Mouse (Mus musculus) midbrain, embryonic 12.5 days (tissue): ENCODE data around the gene Myom3. TPM values are rescaled to one million over a fixed set of nuclear protein-coding genes. Genes with fewer than 3 reads are reported as not detected.

Experiments
- ATAC-seq: fragments of 200-750 bp; cut with Nextera tagmentation; 2 replicates; pipeline ENCODE4 v1.8.0; 2017; ENCODE audit warnings: low read depth, moderate TSS enrichment, moderate library complexity; ENCODE audit not compliant: low FRiP score
- H3K27ac ChIP-seq: fragments of 300-500 bp; sonication (generic); replicated peaks from 2 replicates; pipeline ENCODE4 v1.5.1; 2016; ENCODE audit warnings: mild to moderate bottlenecking
- H3K27me3 ChIP-seq: fragments of 300-500 bp; sonication (generic); 2 replicates; pipeline ENCODE4 v1.6.1; 2016; ENCODE audit warnings: mild to moderate bottlenecking
- H3K36me3 ChIP-seq: fragments of 300-500 bp; sonication (generic); 2 replicates; pipeline ENCODE4 v1.6.1; 2016
- H3K4me1 ChIP-seq: fragments of 300-500 bp; sonication (generic); 2 replicates; pipeline ENCODE4 v1.6.1; 2016
- H3K4me2 ChIP-seq: fragments of 300-500 bp; sonication (generic); replicated peaks from 2 replicates; pipeline ENCODE4 v1.6.1; 2016; ENCODE audit warnings: mild to moderate bottlenecking, moderate library complexity
- H3K4me3 ChIP-seq: fragments of 300-500 bp; sonication (generic); 2 replicates; pipeline ENCODE4 v1.5.1; 2016; ENCODE audit warnings: mild to moderate bottlenecking
- H3K9ac ChIP-seq: fragments of 300-500 bp; sonication (generic); replicated peaks from 2 replicates; pipeline ENCODE4 v1.6.1; 2016; ENCODE audit warnings: mild to moderate bottlenecking, moderate library complexity
- H3K9me3 ChIP-seq: fragments of 300-500 bp; sonication (generic); 2 replicates; pipeline ENCODE4 v1.6.1; 2016; ENCODE audit warnings: mild to moderate bottlenecking
- WGBS: fragments of 180-500 bp; shearing (Covaris S2); methylation state at CpG from one replicate; pipeline ENCODE4 v1.1.7; 2016; 5-methylcytosine and 5-hydroxymethylcytosine counted together
- polyA plus RNA-seq: library from polyadenylated mRNA; unstranded; fragments of >200 nt; fragmentation: Nextera tagmentation; extraction: Ambion mirVana; gene quantifications from 2 replicates; pipeline ENCODE4 v1.2.1, GENCODE M21; 2016

Gene Myom3
- polyA plus RNA-seq, 1 experiment from 2014 or later = 0.03 TPM

- Histone ChIP-seq H3K4me1 (peaks cover 11% of the 10 kb centered on the region), H3K36me3 (no peaks in the 10 kb centered on the region), H3K4me3 (no peak overlapping the region), H3K4me2 (no peak overlapping the region), H3K27me3 (no peaks in the 10 kb centered on the region), H3K27ac (no peak overlapping the region), H3K9me3 (no peaks in the 10 kb centered on the region), H3K9ac (no peak overlapping the region)
- no peak for ATAC-seq
- WGBS = 66% methylated on average over 5 of the region's 5 CpGs
Measured at GRCm38 (mm10) chr4:135847581-135847980, 88.1 kb downstream of the Myom3 start.

GRCm38 (mm10) chr4:135850411-135851095 lies 91.0 kb downstream of the Myom3 start:
- Histone ChIP-seq H3K36me3 (no peaks in the 10 kb centered on the region), H3K4me2 (peak overlapping the region; percentile 16), H3K27ac (peak overlapping the region; percentile 43; the same call in 1 of the 2 replicates), H3K9ac (peak overlapping the region; percentile 28; the same call in 1 of the 2 replicates), H3K27me3 (no peaks in the 10 kb centered on the region), H3K4me1 (peaks cover 27% of the 10 kb centered on the region), H3K4me3 (no peak overlapping the region), H3K9me3 (no peaks in the 10 kb centered on the region)
- WGBS = 40% methylated on average over 13 of the region's 13 CpGs
- no peak for ATAC-seq

- peaks cover 27% of the 10 kb centered on the region for H3K4me1 ChIP-seq
- no peaks in the 10 kb centered on the region for H3K36me3 ChIP-seq
- no peaks in the 10 kb centered on the region for H3K9me3 ChIP-seq
- H3K4me2 ChIP-seq = no peak overlapping the region
- no peak overlapping the region for H3K4me3 ChIP-seq
- H3K9ac ChIP-seq = no peak overlapping the region
- H3K27me3 ChIP-seq = no peaks in the 10 kb centered on the region
- WGBS = 88% methylated on average over 9 of the region's 9 CpGs
- no peak overlapping the region for H3K27ac ChIP-seq
- ATAC-seq = no peak
Measured at GRCm38 (mm10) chr4:135851942-135852341, 92.4 kb downstream of the Myom3 start.

GRCm38 (mm10) chr4:135853987-135854546 lies 94.6 kb downstream of the Myom3 start:
- H3K9me3 ChIP-seq = no peaks in the 10 kb centered on the region
- no peak overlapping the region for H3K4me2 ChIP-seq
- H3K4me3 ChIP-seq = no peak overlapping the region
- WGBS = 90% methylated on average over 14 of the region's 14 CpGs
- 0 out of 2 replicates have a peak overlapping the region, but pooled peaks have one; percentile 99 for H3K27ac ChIP-seq
- H3K9ac ChIP-seq = no peak overlapping the region
- ATAC-seq = no peak
- peaks cover 41% of the 10 kb centered on the region for H3K4me1 ChIP-seq
- H3K27me3 ChIP-seq = no peaks in the 10 kb centered on the region
- no peaks in the 10 kb centered on the region for H3K36me3 ChIP-seq

- peak overlapping the region; percentile 79 for H3K4me2 ChIP-seq
- 72% methylated on average over 11 of the region's 11 CpGs for WGBS
- H3K9ac ChIP-seq = peak overlapping the region; percentile 96
- no peaks in the 10 kb centered on the region for H3K9me3 ChIP-seq
- H3K4me1 ChIP-seq = peaks cover 47% of the 10 kb centered on the region
- no peak for ATAC-seq
- no peaks in the 10 kb centered on the region for H3K27me3 ChIP-seq
- H3K4me3 ChIP-seq = peak overlapping the region; percentile 81
- H3K27ac ChIP-seq = peak overlapping the region; percentile 99
- H3K36me3 ChIP-seq = no peaks in the 10 kb centered on the region
Measured at GRCm38 (mm10) chr4:135854630-135855029, 95.1 kb downstream of the Myom3 start.

GRCm38 (mm10) chr4:135855080-135855479 lies 95.6 kb downstream of the Myom3 start:
- H3K4me2 ChIP-seq = peak overlapping the region; percentile 79
- ATAC-seq = 0 out of 2 replicates have a peak, but pooled peaks have one; percentile 10
- H3K4me3 ChIP-seq = peak overlapping the region; percentile 81
- peaks cover 49% of the 10 kb centered on the region for H3K4me1 ChIP-seq
- H3K9ac ChIP-seq = peak overlapping the region; percentile 96
- peak overlapping the region; percentile 99 for H3K27ac ChIP-seq
- H3K9me3 ChIP-seq = no peaks in the 10 kb centered on the region
- no peaks in the 10 kb centered on the region for H3K27me3 ChIP-seq
- no peaks in the 10 kb centered on the region for H3K36me3 ChIP-seq
- 9% methylated on average over 6 of the region's 6 CpGs for WGBS

GRCm38 (mm10) chr4:135855536-135856222 lies 96.2 kb downstream of the Myom3 start, which contains the start of gene Srsf10:
Srsf10 (plus strand) TSS chr4:135855747.
- Histone ChIP-seq H3K27ac (peak within 1 kb of the TSS; percentile 99), H3K27me3 (no peaks in the 10 kb centered on the region), H3K4me2 (peak within 1 kb of the TSS; percentile 79), H3K4me1 (peaks cover 48% of the 10 kb centered on the region), H3K9me3 (no peaks in the 10 kb centered on the region), H3K36me3 (no peaks in the 10 kb centered on the region), H3K4me3 (peak within 1 kb of the TSS; percentile 81), H3K9ac (peak within 1 kb of the TSS; percentile 96)
- peak; percentile 94 for ATAC-seq
- under 1% methylated on average over 53 of the region's 67 CpGs for WGBS

- peak overlapping the region; percentile 81 for H3K4me3 ChIP-seq
- H3K4me1 ChIP-seq = peaks cover 49% of the 10 kb centered on the region
- no peaks in the 10 kb centered on the region for H3K9me3 ChIP-seq
- peak overlapping the region; percentile 96 for H3K9ac ChIP-seq
- WGBS = under 1% methylated on average over 82 of the region's 91 CpGs
- H3K27ac ChIP-seq = peak overlapping the region; percentile 99
- H3K27me3 ChIP-seq = no peaks in the 10 kb centered on the region
- H3K36me3 ChIP-seq = no peaks in the 10 kb centered on the region
- peak; percentile 73 for ATAC-seq
- peak overlapping the region; percentile 79 for H3K4me2 ChIP-seq
Measured at GRCm38 (mm10) chr4:135856223-135857091, 96.9 kb downstream of the Myom3 start.

GRCm38 (mm10) chr4:135857597-135858186 lies 98.2 kb downstream of the Myom3 start:
- Histone ChIP-seq H3K4me3 (peak overlapping the region; percentile 81), H3K9ac (peak overlapping the region; percentile 96), H3K27ac (no peak overlapping the region), H3K9me3 (no peaks in the 10 kb centered on the region), H3K27me3 (no peaks in the 10 kb centered on the region), H3K36me3 (0 out of 2 replicates have a peak, but pooled peaks cover 4% of the 10 kb centered on the region), H3K4me1 (peaks cover 49% of the 10 kb centered on the region), H3K4me2 (peak overlapping the region; percentile 79)
- 5% methylated on average over 7 of the region's 7 CpGs for WGBS
- no peak for ATAC-seq
